Mouse (Mus musculus) forebrain, embryonic 16.5 days (tissue): ENCODE results near the gene Cd3d. TPM values are rescaled to one million over a fixed set of nuclear protein-coding genes. Genes with fewer than 3 reads are reported as not detected.
A peak's percentile ranks its signal among the peaks of the same experiment; 100 is the strongest.

Source experiments
- ATAC-seq: fragments of 200-750 bp; cut with Nextera tagmentation; 2 replicates; pipeline ENCODE4 v1.8.0; 2017; ENCODE audit warnings: mild to moderate bottlenecking, moderate library complexity
- H3K27ac ChIP-seq: fragments of 300-500 bp; sonication (generic); 2 replicates; pipeline ENCODE4 v1.5.1; 2014; ENCODE audit warnings: low read length, control low read depth
- H3K27me3 ChIP-seq: fragments of 300-500 bp; sonication (generic); replicated peaks from 2 replicates; pipeline ENCODE4 v1.6.1; 2014; ENCODE audit warnings: low read length; ENCODE audit not compliant: control insufficient read depth, insufficient read depth
- H3K36me3 ChIP-seq: fragments of 300-500 bp; sonication (generic); 2 replicates; pipeline ENCODE4 v1.6.1; 2014; ENCODE audit not compliant: control insufficient read depth, insufficient read depth
- H3K4me1 ChIP-seq: fragments of 300-500 bp; sonication (generic); replicated peaks from 2 replicates; pipeline ENCODE4 v1.6.1; 2014; ENCODE audit warnings: low read length; ENCODE audit not compliant: control insufficient read depth, insufficient read depth
- H3K4me2 ChIP-seq: fragments of 300-500 bp; sonication (generic); 2 replicates; pipeline ENCODE4 v1.6.1; 2014; ENCODE audit warnings: mild to moderate bottlenecking, low read length, control low read depth
- H3K4me3 ChIP-seq: fragments of 300-500 bp; sonication (generic); replicated peaks from 2 replicates; pipeline ENCODE4 v1.5.1; 2014; ENCODE audit warnings: mild to moderate bottlenecking, low read length, control low read depth
- H3K9ac ChIP-seq: fragments of 300-500 bp; sonication (generic); replicated peaks from 2 replicates; pipeline ENCODE4 v1.6.1; 2014; ENCODE audit warnings: low read depth, low read length, control low read depth
- H3K9me3 ChIP-seq: fragments of 300-500 bp; sonication (generic); 2 replicates; pipeline ENCODE4 v1.6.1; 2016; ENCODE audit warnings: low read length; ENCODE audit not compliant: control insufficient read depth
- WGBS: fragments of 180-500 bp; shearing (Covaris S2); extraction: QIAGEN DNeasy Blood & Tissue Kit; methylation state at CpG from one replicate; pipeline ENCODE4 v1.1.7; 2014; 5-methylcytosine and 5-hydroxymethylcytosine counted together
- polyA plus RNA-seq: library from polyadenylated mRNA; unstranded; fragments of >200 nt; fragmentation: Nextera tagmentation; extraction: Ambion mirVana; gene quantifications from 2 replicates; pipeline ENCODE4 v1.2.1, GENCODE M21; 2015

The Cd3d gene
- polyA plus RNA-seq: not detected in 2 replicates

DNA sequence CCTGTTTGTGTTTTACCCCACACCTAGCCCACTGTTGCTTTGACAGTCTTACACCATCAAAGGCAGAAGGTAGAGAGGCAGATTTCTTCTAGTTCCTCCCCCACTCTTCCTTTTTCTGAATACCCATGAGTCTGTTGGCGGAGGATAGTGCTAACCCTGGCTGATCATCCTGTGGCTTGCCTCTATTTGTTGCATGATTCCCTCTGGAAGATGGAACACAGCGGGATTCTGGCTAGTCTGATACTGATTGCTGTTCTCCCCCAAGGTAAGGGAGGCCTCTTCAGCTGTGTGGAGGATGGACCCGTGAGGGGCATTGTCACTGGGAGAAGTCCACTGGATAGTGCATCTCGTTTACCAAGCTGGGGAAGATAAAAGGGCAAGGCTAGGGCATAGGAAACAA is at the start of gene Cd3d:
Gene Cd3d, plus strand, starts transcription at position 111 of the 400 bp plus-strand sequence.
- Histone ChIP-seq H3K36me3 (no peaks in the 10 kb centered on the region), H3K27ac (no peak within 1 kb of the TSS), H3K27me3 (peaks cover 2% of the 10 kb centered on the region; the same call in 1 of the 2 replicates), H3K9ac (no peak within 1 kb of the TSS), H3K9me3 (no peaks in the 10 kb centered on the region), H3K4me3 (no peak within 1 kb of the TSS), H3K4me1 (no peaks in the 10 kb centered on the region), H3K4me2 (no peak within 1 kb of the TSS)
- ATAC-seq: no peak
- 87% methylated on average over 4 of the region's 4 CpGs for WGBS

DNA sequence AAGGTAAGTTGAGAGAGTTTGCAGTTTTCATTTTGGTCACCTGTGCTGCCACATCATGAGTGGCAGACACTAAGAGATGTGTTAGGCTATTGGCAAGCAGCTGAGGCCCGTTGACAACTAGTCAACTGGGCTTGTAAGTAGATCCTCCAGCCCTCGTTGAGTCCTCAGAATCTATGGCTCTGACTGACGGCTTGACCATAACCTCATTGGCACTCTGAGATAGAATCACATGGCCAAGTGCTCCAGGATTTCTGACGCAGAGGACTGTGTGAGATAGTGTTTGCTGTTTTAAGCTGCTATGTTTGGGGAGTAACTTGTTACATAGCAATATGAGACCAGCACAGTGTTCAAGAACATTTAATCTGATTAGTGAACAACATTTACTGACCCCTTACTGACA is 39.8 kb upstream of the Cd3d start:
- Histone ChIP-seq H3K27me3 (no peaks in the 10 kb centered on the region), H3K4me1 (no peaks in the 10 kb centered on the region), H3K4me2 (no peak overlapping the region), H3K4me3 (no peak overlapping the region), H3K9me3 (no peaks in the 10 kb centered on the region), H3K9ac (no peak overlapping the region), H3K36me3 (peaks cover 24% of the 10 kb centered on the region), H3K27ac (no peak overlapping the region)
- 92% methylated on average over 4 of the region's 4 CpGs for WGBS
- ATAC-seq: no peak

DNA sequence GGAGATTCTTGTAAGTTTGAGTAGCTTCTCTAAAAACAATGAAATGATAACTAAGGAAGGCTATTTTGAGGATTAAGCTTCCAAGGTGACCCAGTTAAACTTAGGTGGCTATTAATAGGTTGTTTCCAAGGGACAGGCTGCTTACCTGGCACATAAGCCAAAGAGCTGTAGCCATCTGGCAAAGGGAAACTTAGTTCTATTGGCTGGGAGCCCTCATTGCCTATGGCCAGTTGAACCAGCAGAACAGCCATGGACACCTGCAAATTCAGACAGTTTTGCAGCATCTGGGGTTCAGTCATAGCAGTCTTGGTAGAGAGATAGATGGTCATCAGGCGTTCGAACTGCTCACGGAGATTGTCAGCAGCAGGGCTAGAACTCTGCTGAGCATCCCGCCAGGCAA is 39.2 kb upstream of the Cd3d start:
- no peak for ATAC-seq
- Histone ChIP-seq H3K4me2 (no peak overlapping the region), H3K36me3 (peaks cover 24% of the 10 kb centered on the region), H3K9me3 (no peaks in the 10 kb centered on the region), H3K27me3 (no peaks in the 10 kb centered on the region), H3K27ac (no peak overlapping the region), H3K4me3 (no peak overlapping the region), H3K4me1 (no peaks in the 10 kb centered on the region), H3K9ac (no peak overlapping the region)
- WGBS: 100% methylated on average over 4 of the region's 4 CpGs

DNA sequence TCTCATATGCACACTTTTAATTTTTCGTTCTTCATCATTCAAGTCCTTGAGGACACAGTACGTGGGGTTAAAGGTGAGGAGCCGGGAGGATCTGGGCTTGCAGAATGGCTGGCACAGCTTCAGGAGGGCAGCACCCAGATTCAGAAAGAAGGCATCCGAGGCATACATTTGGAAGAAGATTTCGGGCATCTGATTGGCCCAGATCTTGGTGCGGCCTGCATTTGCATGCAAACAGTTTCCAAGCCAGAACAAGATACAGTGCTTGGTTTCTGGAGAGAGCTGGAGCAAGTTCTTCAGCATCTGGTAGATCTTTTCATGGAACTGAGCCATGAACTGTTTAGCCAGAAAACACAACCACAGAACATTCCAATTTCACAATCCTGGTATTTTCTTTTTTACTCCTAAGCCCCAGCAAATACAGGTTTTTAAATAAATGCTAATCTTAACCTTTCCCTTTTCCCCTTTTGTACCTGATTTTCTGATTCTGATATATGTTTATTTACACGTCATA is 35.3 kb upstream of the Cd3d start:
- no peak overlapping the region for H3K9ac ChIP-seq
- ATAC-seq: no peak
- 86% methylated on average over 7 of the region's 7 CpGs for WGBS
- peaks cover 37% of the 10 kb centered on the region for H3K36me3 ChIP-seq
- no peaks in the 10 kb centered on the region for H3K9me3 ChIP-seq
- no peaks in the 10 kb centered on the region for H3K27me3 ChIP-seq
- H3K4me1 ChIP-seq: no peaks in the 10 kb centered on the region
- no peak overlapping the region for H3K4me3 ChIP-seq
- H3K27ac ChIP-seq: no peak overlapping the region
- no peak overlapping the region for H3K4me2 ChIP-seq

DNA sequence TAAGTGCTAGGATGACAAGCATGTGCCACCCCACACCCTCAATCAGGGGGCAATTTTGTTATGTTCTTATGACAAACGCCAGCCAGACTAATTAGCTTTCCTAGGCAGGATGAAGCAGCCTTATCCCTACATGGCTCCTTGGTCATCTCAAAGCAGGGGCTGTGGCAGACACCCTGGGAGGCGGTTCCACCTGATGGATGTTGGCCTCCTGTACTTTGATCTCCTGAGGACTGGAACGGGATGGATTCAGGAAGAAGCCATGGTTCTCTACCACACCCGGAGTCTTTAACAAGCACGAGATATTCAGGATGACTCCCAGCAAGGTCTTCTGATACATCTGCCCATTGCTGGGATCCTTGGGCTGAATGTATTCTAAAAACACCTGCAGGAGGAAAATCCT is 33.8 kb upstream of the Cd3d start:
- WGBS: 95% methylated on average over 5 of the region's 5 CpGs
- peaks cover 42% of the 10 kb centered on the region for H3K36me3 ChIP-seq
- ATAC-seq: no peak
- no peak overlapping the region for H3K4me2 ChIP-seq
- H3K9ac ChIP-seq: no peak overlapping the region
- H3K27me3 ChIP-seq: no peaks in the 10 kb centered on the region
- H3K27ac ChIP-seq: no peak overlapping the region
- no peak overlapping the region for H3K4me3 ChIP-seq
- no peaks in the 10 kb centered on the region for H3K4me1 ChIP-seq
- no peaks in the 10 kb centered on the region for H3K9me3 ChIP-seq

DNA sequence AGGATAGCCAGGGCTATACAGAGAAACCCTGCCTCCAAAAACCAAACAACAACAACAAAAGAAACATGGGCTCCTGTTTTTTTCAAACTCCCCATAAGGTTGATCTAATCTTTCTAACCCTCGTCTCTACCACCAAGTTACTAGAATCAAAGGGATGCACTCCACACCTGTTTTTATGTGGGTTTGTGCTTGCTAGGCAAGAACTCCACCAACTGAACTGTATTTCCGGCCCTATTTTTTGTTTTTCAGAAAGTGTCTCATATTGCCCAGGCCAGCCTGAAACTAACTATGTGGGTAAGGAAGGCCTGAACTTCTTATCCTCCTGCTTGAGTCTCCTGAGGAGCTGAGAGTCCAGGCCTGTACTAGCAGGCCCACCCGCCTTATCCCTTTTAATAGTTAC is 27.2 kb upstream of the Cd3d start:
- H3K9me3 ChIP-seq: no peaks in the 10 kb centered on the region
- 89% methylated on average over 3 of the region's 3 CpGs for WGBS
- ATAC-seq: no peak
- H3K36me3 ChIP-seq: peaks cover 35% of the 10 kb centered on the region
- no peaks in the 10 kb centered on the region for H3K4me1 ChIP-seq
- H3K4me3 ChIP-seq: no peak overlapping the region
- no peak overlapping the region for H3K4me2 ChIP-seq
- no peak overlapping the region for H3K9ac ChIP-seq
- no peaks in the 10 kb centered on the region for H3K27me3 ChIP-seq
- no peak overlapping the region for H3K27ac ChIP-seq

DNA sequence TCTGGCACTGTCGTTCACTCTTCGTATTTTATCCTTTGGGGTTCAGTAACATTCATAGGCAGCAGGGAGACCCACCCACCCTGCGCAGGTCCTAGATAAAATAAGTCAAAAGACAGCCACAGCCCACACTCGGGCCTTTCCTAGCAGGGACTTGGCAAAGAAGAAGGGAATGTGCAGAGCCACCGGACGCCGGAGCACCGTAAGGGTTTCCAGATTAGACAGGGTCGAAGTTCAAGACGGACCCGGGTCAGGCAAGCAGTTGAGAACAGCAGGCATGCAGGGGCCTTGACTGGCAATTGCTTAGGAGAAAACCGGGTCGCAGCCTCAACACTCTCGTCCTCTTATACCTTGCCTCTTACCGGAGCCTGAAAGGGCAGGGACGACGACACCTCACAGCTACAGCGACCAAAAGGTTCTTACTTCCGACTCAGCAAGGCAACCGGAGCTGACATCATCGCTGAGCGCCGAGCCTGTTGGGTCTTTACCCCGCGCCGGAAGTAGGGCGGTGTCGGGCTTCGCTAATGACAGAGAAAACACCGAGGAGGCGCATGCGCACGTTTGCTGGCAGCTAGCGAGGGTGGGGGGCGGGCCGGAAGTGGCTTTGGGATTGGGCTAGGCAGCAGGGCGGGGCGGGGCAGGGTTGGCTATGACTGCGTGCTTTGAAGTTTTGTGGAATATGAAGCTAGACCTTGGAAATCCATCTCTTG is 16.3 kb upstream of the Cd3d start, which contains the start of gene Ube4a:
Gene Ube4a, minus strand, starts transcription at position 475 of the 707 bp plus-strand sequence.
- Histone ChIP-seq H3K27ac (peak within 1 kb of the TSS; percentile 26), H3K4me2 (peak within 1 kb of the TSS; percentile 95), H3K36me3 (peaks cover 7% of the 10 kb centered on the region), H3K4me3 (peak within 1 kb of the TSS; percentile 64), H3K27me3 (no peaks in the 10 kb centered on the region), H3K9me3 (no peaks in the 10 kb centered on the region), H3K4me1 (peaks cover 15% of the 10 kb centered on the region), H3K9ac (peak within 1 kb of the TSS; percentile 63)
- peak; percentile 97 for ATAC-seq
- WGBS: under 1% methylated on average over 39 of the region's 39 CpGs

DNA sequence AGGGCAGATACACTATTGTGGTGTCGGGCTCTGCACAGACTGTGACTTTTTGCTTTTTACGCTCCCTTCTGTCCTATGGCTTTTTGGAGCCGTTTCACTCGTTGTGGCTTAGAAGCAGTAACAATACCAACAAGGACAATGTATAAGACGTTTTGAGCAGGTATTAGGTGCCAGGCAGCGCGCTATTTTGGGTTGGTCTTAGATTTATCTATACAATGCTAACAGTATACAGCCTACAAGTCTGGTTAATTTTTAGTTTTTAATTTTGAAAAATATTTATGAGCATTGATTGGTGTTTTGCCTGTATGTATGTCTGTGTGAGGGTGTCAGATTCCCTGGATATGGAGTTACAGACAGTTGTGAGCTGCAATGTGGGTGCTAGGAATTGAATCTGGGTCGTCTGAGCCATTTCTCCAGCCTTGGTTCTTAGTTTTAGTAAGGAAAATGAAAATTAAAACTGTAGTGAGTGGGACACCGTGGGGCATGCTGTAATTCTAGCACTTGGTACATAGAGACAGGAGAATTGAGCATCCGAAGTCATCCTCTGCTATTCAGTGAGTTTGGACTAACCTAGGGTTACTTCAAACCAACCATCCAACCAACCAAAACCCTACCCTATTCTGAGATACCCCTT is 15.6 kb upstream of the Cd3d start:
- WGBS: 16% methylated on average over 10 of the region's 10 CpGs
- peaks cover 15% of the 10 kb centered on the region for H3K4me1 ChIP-seq
- peak; percentile 11 for ATAC-seq

DNA sequence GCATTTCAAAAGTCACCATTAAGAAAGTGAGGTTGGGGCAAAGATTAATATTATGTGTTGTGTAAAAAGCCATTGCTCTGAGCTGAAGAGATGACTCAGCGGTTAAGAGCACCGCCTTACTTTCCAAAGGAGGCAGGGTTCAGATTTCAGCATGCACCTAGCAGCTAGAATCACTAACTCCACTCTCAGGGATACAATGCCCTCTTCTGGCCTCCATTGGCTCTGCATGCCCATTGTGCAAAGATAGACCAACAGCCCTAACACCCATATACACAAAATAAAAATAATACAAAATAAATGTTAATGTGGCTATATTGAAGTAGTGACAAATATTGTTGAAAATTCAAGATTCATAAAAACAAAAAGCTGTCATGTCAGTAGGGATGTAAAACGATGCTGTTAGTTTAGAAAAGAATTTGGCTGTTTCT is 14.8 kb upstream of the Cd3d start:
- H3K9ac ChIP-seq: no peak overlapping the region
- peaks cover 15% of the 10 kb centered on the region for H3K4me1 ChIP-seq
- 28% methylated on average over 3 of the region's 3 CpGs for WGBS
- no peaks in the 10 kb centered on the region for H3K36me3 ChIP-seq
- no peaks in the 10 kb centered on the region for H3K9me3 ChIP-seq
- 0 out of 2 replicates have a peak, but pooled peaks cover 4% of the 10 kb centered on the region for H3K27me3 ChIP-seq
- no peak overlapping the region for H3K27ac ChIP-seq
- H3K4me2 ChIP-seq: no peak overlapping the region
- ATAC-seq: no peak
- H3K4me3 ChIP-seq: no peak overlapping the region

More for the DNA sequence above, 15.6 kb upstream of the Cd3d start:
- H3K9ac ChIP-seq: peak overlapping the region; percentile 44
- peak overlapping the region; percentile 26; the same call in 1 of the 2 replicates for H3K27ac ChIP-seq
- H3K9me3 ChIP-seq: no peaks in the 10 kb centered on the region
- H3K4me2 ChIP-seq: peak overlapping the region; percentile 71
- H3K27me3 ChIP-seq: 0 out of 2 replicates have a peak, but pooled peaks cover 2% of the 10 kb centered on the region
- peaks cover 6% of the 10 kb centered on the region for H3K36me3 ChIP-seq
- peak overlapping the region; percentile 64 for H3K4me3 ChIP-seq
